Mouse (Mus musculus) myocyte (in vitro differentiated cells): ENCODE results near the gene Scd2. TPM values are rescaled to one million over a fixed set of nuclear protein-coding genes. Genes with fewer than 3 reads are reported as not detected.

Experiments used
- H3K27me3 ChIP-seq: one replicate; pipeline ENCODE4 v1.6.1; 2011; ENCODE audit not compliant: control insufficient read depth, insufficient read depth, insufficient read length
- H3K36me3 ChIP-seq: one replicate; pipeline ENCODE4 v1.6.1; 2011; ENCODE audit not compliant: control insufficient read depth, insufficient read depth
- H3K4me2 ChIP-seq: one replicate; pipeline ENCODE4 v1.6.1; 2011; ENCODE audit warnings: low read depth, control low read depth
- H3K4me3 ChIP-seq: one replicate; pipeline ENCODE4 v1.5.1; 2011; ENCODE audit warnings: mild to moderate bottlenecking, control low read depth, moderate library complexity
- H3K79me2 ChIP-seq: one replicate; pipeline ENCODE4 v1.6.1; 2011; ENCODE audit not compliant: control insufficient read depth, insufficient read depth
- H3ac ChIP-seq: one replicate; pipeline ENCODE4 v1.6.1; 2011; ENCODE audit not compliant: control insufficient read depth, insufficient read length
- CEBPB ChIP-seq: IDR thresholded peaks from 2 replicates; pipeline ENCODE4 v1.6.1; 2011; ENCODE audit warnings: mild to moderate bottlenecking, moderate library complexity; ENCODE audit not compliant: poor library complexity, insufficient read depth, severe bottlenecking
- E2F4 ChIP-seq: IDR thresholded peaks from one replicate; pipeline ENCODE4 v1.6.1; 2011; ENCODE audit warnings: mild to moderate bottlenecking, control low read depth, moderate library complexity; ENCODE audit not compliant: insufficient read depth
- MAX ChIP-seq: IDR thresholded peaks from one replicate; pipeline ENCODE4 v1.6.1; 2011; ENCODE audit warnings: low read depth, mild to moderate bottlenecking, control low read depth
- MYOD1 ChIP-seq, 3 experiments: IDR thresholded peaks; one replicate each; pipeline ENCODE4 v1.6.1; 2011; ENCODE audit warnings: control low read depth in 2 of 3, low read depth in 2 of 3, mild to moderate bottlenecking in 2 of 3, moderate library complexity in 1 of 3; ENCODE audit not compliant: insufficient read length in 2 of 3, control insufficient read depth in 1 of 3
- MYOG ChIP-seq, 3 experiments: IDR thresholded peaks; one replicate each; pipeline ENCODE4 v1.6.1; 2011; ENCODE audit warnings: control low read depth in 2 of 3, low read depth in 2 of 3, mild to moderate bottlenecking in 2 of 3; ENCODE audit not compliant: insufficient read length in 2 of 3, control insufficient read depth in 1 of 3, insufficient read depth in 1 of 3
- POLR2A ChIP-seq: IDR thresholded peaks from one replicate; pipeline ENCODE4 v1.6.1; 2011; ENCODE audit warnings: low read depth, mild to moderate bottlenecking, control low read depth, moderate library complexity; ENCODE audit not compliant: insufficient read length
- POLR2AphosphoS2 ChIP-seq: IDR thresholded peaks from one replicate; pipeline ENCODE4 v1.6.1; 2011; ENCODE audit warnings: low read depth, control low read depth; ENCODE audit not compliant: insufficient read length
- REST ChIP-seq: IDR thresholded peaks from one replicate; pipeline ENCODE4 v1.6.1; 2011; ENCODE audit warnings: mild to moderate bottlenecking, control low read depth, moderate library complexity; ENCODE audit not compliant: insufficient read depth, insufficient read length
- SRF ChIP-seq: IDR thresholded peaks from one replicate; pipeline ENCODE4 v1.6.1; 2011; ENCODE audit warnings: low read depth; ENCODE audit not compliant: control insufficient read depth, insufficient read length
- TCF12 ChIP-seq: IDR thresholded peaks from one replicate; pipeline ENCODE4 v1.6.1; 2011; ENCODE audit warnings: mild to moderate bottlenecking, control low read depth; ENCODE audit not compliant: poor library complexity, insufficient read depth, severe bottlenecking
- TCF3 ChIP-seq: IDR thresholded peaks from one replicate; pipeline ENCODE4 v1.6.1; 2011; ENCODE audit warnings: low read depth, control low read depth; ENCODE audit not compliant: insufficient read length
- USF1 ChIP-seq: IDR thresholded peaks from one replicate; pipeline ENCODE4 v1.6.1; 2011; ENCODE audit warnings: low read depth, mild to moderate bottlenecking, control low read depth, moderate library complexity
- polyA plus RNA-seq: library from polyadenylated mRNA; unstranded; fragments of >200 nt; fragmentation: generic; extraction: Trizol; gene quantifications from one replicate; pipeline ENCODE4 v1.2.1, GENCODE M21; 2012; ENCODE audit warnings: missing spikeins

The Scd2 gene
- polyA plus RNA-seq, 1 experiment, result 868 TPM

DNA sequence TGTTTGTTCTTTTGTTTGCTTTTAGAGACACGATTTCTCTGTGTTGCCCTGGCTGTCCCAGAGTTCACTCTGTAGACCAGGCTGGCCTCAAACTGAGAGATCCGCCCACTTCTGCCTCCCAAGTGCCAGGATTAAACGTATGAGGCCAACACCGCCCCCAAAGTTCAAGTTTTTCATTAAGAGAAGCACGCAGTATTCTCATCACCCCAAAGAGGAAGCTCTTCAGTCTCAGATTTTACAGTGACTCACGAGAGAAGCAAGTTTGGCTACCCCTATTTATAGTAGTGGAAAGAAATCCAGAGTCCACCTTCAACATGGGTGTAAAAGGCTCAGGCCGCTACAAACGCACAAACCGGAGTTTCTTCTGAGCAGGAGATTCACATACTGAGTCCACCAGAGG lies 29.2 kb upstream of the Scd2 start:
- no peaks in the 10 kb centered on the region for H3K36me3 ChIP-seq
- no peak overlapping the region for H3K4me3 ChIP-seq
- H3K27me3 ChIP-seq, result no peaks in the 10 kb centered on the region
- H3K79me2 ChIP-seq, result no peaks in the 10 kb centered on the region
- H3K4me2 ChIP-seq, result peak overlapping the region; percentile 14
- H3ac ChIP-seq, result no peak overlapping the region
- TF ChIP-seq E2F4 (no peak), POLR2A (no peak), USF1 (no peak), REST (no peak), TCF3 (no peak), TCF12 (no peak), CEBPB (no peak), MYOG (IDR thresholded peaks at IDR 0.05; ENCODE audit: control insufficient read depth in 1 of 3, insufficient read depth in 1 of 3, insufficient read length in 2 of 3, low read depth in 2 of 3) (no peak), SRF (no peak), POLR2AphosphoS2 (no peak), MYOD1 (IDR thresholded peaks at IDR 0.05; ENCODE audit: control insufficient read depth in 1 of 3, insufficient read length in 2 of 3, low read depth in 2 of 3) (no peak), MAX (no peak)

DNA sequence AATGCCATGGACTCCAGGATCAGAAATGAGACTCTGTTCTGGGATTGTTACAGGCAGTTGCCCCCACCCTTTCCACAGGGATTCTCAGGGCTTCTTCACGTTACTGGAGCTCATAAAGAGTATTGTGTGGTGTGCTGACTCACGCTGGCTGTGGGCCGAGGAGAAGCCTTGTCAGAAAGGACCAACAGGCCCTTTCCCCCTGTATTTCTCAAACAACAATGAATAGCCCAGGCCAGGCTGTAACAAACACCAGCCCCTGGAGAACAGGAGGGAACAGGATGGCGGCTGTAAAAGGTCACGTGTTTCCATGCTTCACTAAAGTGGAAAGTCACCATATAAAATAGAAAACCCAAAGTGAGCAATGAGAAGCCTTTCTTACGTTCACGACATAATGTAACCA lies 28.2 kb upstream of the Scd2 start:
- Histone ChIP-seq H3ac (no peak overlapping the region), H3K4me2 (peak overlapping the region; percentile 58), H3K4me3 (no peak overlapping the region), H3K36me3 (no peaks in the 10 kb centered on the region), H3K79me2 (no peaks in the 10 kb centered on the region), H3K27me3 (no peaks in the 10 kb centered on the region)
- no peak for TF ChIP-seq CEBPB
- peak; percentile 74 for TF ChIP-seq USF1

DNA sequence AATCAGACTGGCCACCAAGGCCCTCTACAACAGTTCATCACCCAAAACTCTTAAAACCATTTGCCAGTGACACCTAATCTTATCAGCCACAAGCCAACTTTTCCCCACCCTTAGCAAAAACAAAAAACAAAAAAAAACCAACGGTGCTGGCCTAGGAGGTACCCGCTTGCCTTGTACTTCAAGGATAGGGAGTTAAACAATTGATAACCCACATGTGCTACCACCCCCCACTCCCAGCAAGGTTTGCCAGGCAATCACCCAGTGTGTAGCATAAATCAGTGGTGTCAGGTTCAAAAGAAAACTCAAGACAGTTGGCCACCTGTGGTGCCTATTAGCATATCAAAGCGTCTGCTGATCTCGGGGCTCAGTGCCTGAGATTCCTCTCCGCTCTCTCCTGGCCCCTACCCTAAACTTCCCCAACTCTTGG lies 27.6 kb upstream of the Scd2 start:
- Histone ChIP-seq H3ac (no peak overlapping the region), H3K4me2 (peak overlapping the region; percentile 58), H3K27me3 (no peaks in the 10 kb centered on the region), H3K4me3 (no peak overlapping the region), H3K79me2 (no peaks in the 10 kb centered on the region), H3K36me3 (no peaks in the 10 kb centered on the region)
- peak in 1 of 3 experiments; percentile 6 for TF ChIP-seq MYOD1 (IDR thresholded peaks at IDR 0.05; ENCODE audit: control insufficient read depth in 1 of 3, insufficient read length in 2 of 3, low read depth in 2 of 3)
- TF ChIP-seq MYOG (IDR thresholded peaks at IDR 0.05; ENCODE audit: control insufficient read depth in 1 of 3, insufficient read depth in 1 of 3, insufficient read length in 2 of 3, low read depth in 2 of 3), result no peak
- no peak for TF ChIP-seq CEBPB
- TF ChIP-seq POLR2A, result no peak
- TF ChIP-seq TCF12, result no peak
- TF ChIP-seq MAX, result no peak
- no peak for TF ChIP-seq POLR2AphosphoS2
- no peak for TF ChIP-seq USF1

DNA sequence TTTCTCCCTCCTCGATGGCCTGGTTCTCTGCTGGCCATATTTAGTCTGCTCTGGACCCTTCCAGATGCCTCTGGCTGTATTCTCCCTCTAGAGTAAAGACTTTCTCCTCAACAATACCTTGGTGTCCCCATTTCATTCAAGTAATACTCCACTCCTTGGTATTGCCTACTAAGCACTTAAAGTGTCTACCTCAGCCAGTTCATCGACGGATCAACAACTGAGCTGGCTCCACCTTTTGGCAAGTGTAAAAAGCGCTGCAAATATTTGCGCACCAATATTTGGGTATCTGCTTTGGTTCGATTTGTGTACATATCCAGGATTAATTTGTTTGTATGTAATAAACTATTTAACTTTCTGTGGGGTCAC lies 27.0 kb upstream of the Scd2 start:
- Histone ChIP-seq H3ac (no peak overlapping the region), H3K79me2 (no peaks in the 10 kb centered on the region), H3K4me3 (no peak overlapping the region), H3K4me2 (peak overlapping the region; percentile 58), H3K36me3 (no peaks in the 10 kb centered on the region), H3K27me3 (no peaks in the 10 kb centered on the region)
- no peak for TF ChIP-seq POLR2AphosphoS2
- no peak for TF ChIP-seq SRF

DNA sequence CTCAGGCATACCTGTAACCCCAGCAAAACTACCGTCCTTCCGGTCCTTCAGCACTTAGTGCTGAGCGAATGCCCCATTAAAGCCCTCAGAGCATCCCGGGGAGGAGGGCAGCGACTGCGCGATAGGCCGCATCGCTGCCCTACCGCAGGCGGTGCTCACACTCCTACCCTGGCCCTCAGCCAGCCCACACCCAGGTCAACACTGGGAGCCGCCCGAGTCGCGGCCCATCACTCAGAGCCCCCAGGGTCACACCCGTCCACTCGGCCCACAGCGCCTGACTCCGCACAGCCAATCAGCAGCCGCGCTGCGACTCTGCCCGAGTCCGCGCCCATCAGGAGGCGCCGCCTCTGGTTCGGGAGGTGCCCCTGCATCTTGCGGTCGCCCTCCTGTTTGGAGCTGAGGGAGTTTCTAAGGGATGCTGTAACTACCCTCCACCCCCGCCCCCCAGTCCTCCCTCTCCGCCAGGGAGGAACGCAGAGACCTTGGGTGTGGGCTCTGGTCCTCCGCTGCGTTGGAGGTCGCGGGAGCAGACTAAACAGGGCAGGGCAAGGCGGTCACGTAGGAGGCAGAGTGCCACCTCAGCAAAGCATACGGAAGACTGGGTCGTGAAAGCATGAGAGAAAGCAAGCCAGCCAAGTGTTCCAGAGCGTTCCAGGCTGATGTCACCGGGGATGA lies 26.5 kb upstream of the Scd2 start:
- no peak overlapping the region for H3K4me3 ChIP-seq
- H3K27me3 ChIP-seq, result no peaks in the 10 kb centered on the region
- H3K4me2 ChIP-seq, result peak overlapping the region; percentile 70
- H3K36me3 ChIP-seq, result no peaks in the 10 kb centered on the region
- no peak overlapping the region for H3ac ChIP-seq
- no peaks in the 10 kb centered on the region for H3K79me2 ChIP-seq
- TF ChIP-seq SRF (no peak), POLR2A (peak; percentile 67), MAX (no peak), POLR2AphosphoS2 (peak; percentile 56), REST (no peak), MYOD1 (IDR thresholded peaks at IDR 0.05; ENCODE audit: control insufficient read depth in 1 of 3, insufficient read length in 2 of 3, low read depth in 2 of 3) (peak in 2 of 3 experiments; percentile 3 to 63), MYOG (IDR thresholded peaks at IDR 0.05; ENCODE audit: control insufficient read depth in 1 of 3, insufficient read depth in 1 of 3, insufficient read length in 2 of 3, low read depth in 2 of 3) (peak in 1 of 3 experiments; percentile 21)
